Mouse (Mus musculus) hindbrain, embryonic 13.5 days (tissue): ENCODE data around the gene Lama2. TPM values are rescaled to one million over a fixed set of nuclear protein-coding genes. Genes with fewer than 3 reads are reported as not detected.
"Not testable (repeated sequence)": the region's sequence is repeated elsewhere in the genome, so short reads cannot be mapped to it uniquely, and the experiment has no call there.

Experiments
- ATAC-seq: fragments of 200-750 bp; cut with Nextera tagmentation; 2 replicates; pipeline ENCODE4 v1.8.0; 2017; ENCODE audit warnings: moderate TSS enrichment; ENCODE audit not compliant: low FRiP score
- H3K27ac ChIP-seq: fragments of 300-500 bp; sonication (generic); 2 replicates; pipeline ENCODE4 v1.5.1; 2015; ENCODE audit warnings: inconsistent platforms, mild to moderate bottlenecking, moderate library complexity
- H3K27me3 ChIP-seq: fragments of 300-500 bp; sonication (generic); 2 replicates; pipeline ENCODE4 v1.6.1; 2015; ENCODE audit warnings: mild to moderate bottlenecking, inconsistent platforms
- H3K36me3 ChIP-seq: fragments of 300-500 bp; sonication (generic); 2 replicates; pipeline ENCODE4 v1.6.1; 2015; ENCODE audit warnings: mild to moderate bottlenecking, inconsistent platforms
- H3K4me1 ChIP-seq: fragments of 300-500 bp; sonication (generic); replicated peaks from 2 replicates; pipeline ENCODE4 v1.6.1; 2015; ENCODE audit warnings: inconsistent platforms
- H3K4me2 ChIP-seq: fragments of 300-500 bp; sonication (generic); 2 replicates; pipeline ENCODE4 v1.6.1; 2015; ENCODE audit warnings: inconsistent platforms, mild to moderate bottlenecking, moderate library complexity
- H3K4me3 ChIP-seq: fragments of 300-500 bp; sonication (generic); 2 replicates; pipeline ENCODE4 v1.5.1; 2015; ENCODE audit warnings: mild to moderate bottlenecking, inconsistent platforms
- H3K9ac ChIP-seq: fragments of 300-500 bp; sonication (generic); 2 replicates; pipeline ENCODE4 v1.6.1; 2015; ENCODE audit warnings: mild to moderate bottlenecking, inconsistent platforms
- H3K9me3 ChIP-seq: fragments of 300-500 bp; sonication (generic); 2 replicates; pipeline ENCODE4 v1.6.1; 2016; ENCODE audit warnings: inconsistent platforms
- WGBS: fragments of 180-500 bp; shearing (Covaris S2); methylation state at CpG from one replicate; pipeline ENCODE4 v1.1.7; 2015; 5-methylcytosine and 5-hydroxymethylcytosine counted together
- polyA plus RNA-seq: library from polyadenylated mRNA; unstranded; fragments of >200 nt; fragmentation: Nextera tagmentation; extraction: Ambion mirVana; gene quantifications from 2 replicates; pipeline ENCODE4 v1.2.1, GENCODE M21; 2015

The Lama2 gene
- polyA plus RNA-seq, 1 experiment from 2014 or later, result 5.8 TPM

- H3K36me3 ChIP-seq, H3K4me2 ChIP-seq, H3K9ac ChIP-seq, H3K4me1 ChIP-seq, H3K27ac ChIP-seq, H3K4me3 ChIP-seq, ATAC-seq, H3K27me3 ChIP-seq, H3K9me3 ChIP-seq: not testable (repeated sequence)
- 86% methylated on average over 5 of the region's 5 CpGs for WGBS
Measured at GRCm38 (mm10) chr10:26984082-26984481, 635.5 kb downstream of the Lama2 start.

GRCm38 (mm10) chr10:26983583-26983982 lies 636.0 kb downstream of the Lama2 start:
- Histone ChIP-seq H3K27ac (no peak overlapping the region), H3K4me1 (no peaks in the 10 kb centered on the region), H3K4me3 (no peak overlapping the region), H3K27me3 (no peaks in the 10 kb centered on the region), H3K36me3 (no peaks in the 10 kb centered on the region), H3K9me3 (no peaks in the 10 kb centered on the region), H3K9ac (no peak overlapping the region), H3K4me2 (no peak overlapping the region)
- ATAC-seq, result no peak
- 94% methylated on average over 1 of the region's 1 CpGs for WGBS

GRCm38 (mm10) chr10:26982621-26983020 lies 636.9 kb downstream of the Lama2 start:
- Histone ChIP-seq H3K4me3 (no peak overlapping the region), H3K4me1 (no peaks in the 10 kb centered on the region), H3K4me2 (no peak overlapping the region), H3K36me3 (no peaks in the 10 kb centered on the region), H3K27me3 (no peaks in the 10 kb centered on the region), H3K9me3 (no peaks in the 10 kb centered on the region), H3K27ac (no peak overlapping the region), H3K9ac (no peak overlapping the region)
- WGBS, result 81% methylated on average over 2 of the region's 2 CpGs
- ATAC-seq, result no peak

GRCm38 (mm10) chr10:26975372-26975771 lies 644.2 kb downstream of the Lama2 start:
- H3K9ac ChIP-seq, result no peak overlapping the region
- H3K27ac ChIP-seq, result no peak overlapping the region
- no peak overlapping the region for H3K4me3 ChIP-seq
- no peaks in the 10 kb centered on the region for H3K27me3 ChIP-seq
- WGBS, result 94% methylated on average over 3 of the region's 3 CpGs
- H3K4me2 ChIP-seq, result no peak overlapping the region
- no peaks in the 10 kb centered on the region for H3K9me3 ChIP-seq
- no peaks in the 10 kb centered on the region for H3K4me1 ChIP-seq
- no peak for ATAC-seq
- H3K36me3 ChIP-seq, result no peaks in the 10 kb centered on the region

GRCm38 (mm10) chr10:26974224-26974623 lies 645.3 kb downstream of the Lama2 start:
- WGBS, result 83% methylated on average over 1 of the region's 1 CpGs
- no peaks in the 10 kb centered on the region for H3K36me3 ChIP-seq
- no peaks in the 10 kb centered on the region for H3K9me3 ChIP-seq

GRCm38 (mm10) chr10:26973575-26973974 lies 646.0 kb downstream of the Lama2 start:
- H3K9me3 ChIP-seq, result no peaks in the 10 kb centered on the region
- WGBS, result 87% methylated on average over 2 of the region's 2 CpGs
- no peaks in the 10 kb centered on the region for H3K36me3 ChIP-seq
- no peak for ATAC-seq
- no peak overlapping the region for H3K27ac ChIP-seq
- no peak overlapping the region for H3K4me2 ChIP-seq
- no peak overlapping the region for H3K4me3 ChIP-seq
- H3K4me1 ChIP-seq, result no peaks in the 10 kb centered on the region
- no peaks in the 10 kb centered on the region for H3K27me3 ChIP-seq
- H3K9ac ChIP-seq, result no peak overlapping the region

More at GRCm38 (mm10) chr10:26974224-26974623, 645.3 kb downstream of the Lama2 start:
- H3K4me2 ChIP-seq, result no peak overlapping the region
- ATAC-seq, result no peak
- H3K4me1 ChIP-seq, result no peaks in the 10 kb centered on the region
- no peaks in the 10 kb centered on the region for H3K27me3 ChIP-seq
- H3K4me3 ChIP-seq, result no peak overlapping the region
- no peak overlapping the region for H3K27ac ChIP-seq
- H3K9ac ChIP-seq, result no peak overlapping the region

- no peak overlapping the region for H3K27ac ChIP-seq
- no peaks in the 10 kb centered on the region for H3K9me3 ChIP-seq
- 83% methylated on average over 3 of the region's 3 CpGs for WGBS
- H3K4me3 ChIP-seq, result no peak overlapping the region
- no peaks in the 10 kb centered on the region for H3K36me3 ChIP-seq
- no peaks in the 10 kb centered on the region for H3K27me3 ChIP-seq
- no peaks in the 10 kb centered on the region for H3K4me1 ChIP-seq
- no peak overlapping the region for H3K4me2 ChIP-seq
- H3K9ac ChIP-seq, result no peak overlapping the region
- ATAC-seq, result no peak
Measured at GRCm38 (mm10) chr10:26958513-26958912, 661.0 kb downstream of the Lama2 start.

- Histone ChIP-seq H3K36me3 (no peaks in the 10 kb centered on the region), H3K27ac (no peak overlapping the region), H3K4me2 (no peak overlapping the region), H3K4me3 (no peak overlapping the region), H3K9ac (no peak overlapping the region), H3K27me3 (no peaks in the 10 kb centered on the region), H3K4me1 (no peaks in the 10 kb centered on the region), H3K9me3 (no peaks in the 10 kb centered on the region)
- 91% methylated on average over 7 of the region's 7 CpGs for WGBS
- no peak for ATAC-seq
Measured at GRCm38 (mm10) chr10:26950448-26950847, 669.1 kb downstream of the Lama2 start.

- Histone ChIP-seq H3K27ac (no peak overlapping the region), H3K9me3 (no peaks in the 10 kb centered on the region), H3K27me3 (no peaks in the 10 kb centered on the region), H3K4me2 (no peak overlapping the region), H3K9ac (no peak overlapping the region), H3K4me1 (no peaks in the 10 kb centered on the region), H3K36me3 (no peaks in the 10 kb centered on the region), H3K4me3 (no peak overlapping the region)
- WGBS, result 78% methylated on average over 8 of the region's 8 CpGs
- ATAC-seq, result no peak
Measured at GRCm38 (mm10) chr10:26949667-26950066, 669.9 kb downstream of the Lama2 start.

- no peak overlapping the region for H3K27ac ChIP-seq
- no peaks in the 10 kb centered on the region for H3K27me3 ChIP-seq
- 82% methylated on average over 2 of the region's 2 CpGs for WGBS
- ATAC-seq, result no peak
- no peak overlapping the region for H3K4me2 ChIP-seq
- H3K36me3 ChIP-seq, result no peaks in the 10 kb centered on the region
- H3K9me3 ChIP-seq, result no peaks in the 10 kb centered on the region
- H3K4me1 ChIP-seq, result no peaks in the 10 kb centered on the region
- H3K9ac ChIP-seq, result no peak overlapping the region
- no peak overlapping the region for H3K4me3 ChIP-seq
Measured at GRCm38 (mm10) chr10:26948331-26948730, 671.2 kb downstream of the Lama2 start.

GRCm38 (mm10) chr10:26939549-26939948 lies 680.0 kb downstream of the Lama2 start:
- Histone ChIP-seq H3K4me3 (no peak overlapping the region), H3K36me3 (no peaks in the 10 kb centered on the region), H3K9me3 (no peaks in the 10 kb centered on the region), H3K9ac (no peak overlapping the region), H3K4me1 (no peaks in the 10 kb centered on the region), H3K27me3 (no peaks in the 10 kb centered on the region), H3K27ac (no peak overlapping the region), H3K4me2 (no peak overlapping the region)
- ATAC-seq, result no peak
- 71% methylated on average over 1 of the region's 1 CpGs for whole genome bisulfite sequencing

GRCm38 (mm10) chr10:26938464-26938863 lies 681.1 kb downstream of the Lama2 start:
- WGBS, result 85% methylated on average over 4 of the region's 4 CpGs
- H3K4me1 ChIP-seq, H3K36me3 ChIP-seq, H3K9me3 ChIP-seq, ATAC-seq, H3K9ac ChIP-seq, H3K27me3 ChIP-seq, H3K4me2 ChIP-seq, H3K27ac ChIP-seq, H3K4me3 ChIP-seq: not testable (repeated sequence)

- not testable (repeated sequence) for H3K27me3 ChIP-seq, H3K4me3 ChIP-seq
Measured at GRCm38 (mm10) chr10:26936056-26936455, 683.5 kb downstream of the Lama2 start.

More at GRCm38 (mm10) chr10:26936056-26936455, 683.5 kb downstream of the Lama2 start:
- not testable (repeated sequence) for H3K36me3 ChIP-seq, ATAC-seq, H3K9ac ChIP-seq, H3K4me1 ChIP-seq, H3K9me3 ChIP-seq, H3K27ac ChIP-seq, H3K4me2 ChIP-seq
- 94% methylated on average over 6 of the region's 6 CpGs for WGBS
